Mouse (Mus musculus): ENCODE measurements around the gene Cd82.

The Cd82 gene

GRCm38 (mm10) chr2:93466314-93466713, 3.4 kb upstream of the Cd82 start:
- DNase-seq (ENCODE audit: low spot score in 2 of 2) = no peak

- peak; percentile 98 to 99 for DNase-seq (ENCODE audit: low spot score in 2 of 2)
Measured at GRCm38 (mm10) chr2:93461869-93462714, 848 bp downstream of the Cd82 start.

- no peak for DNase-seq (ENCODE audit: low spot score in 2 of 2)
Measured at GRCm38 (mm10) chr2:93460786-93461469, 2.0 kb downstream of the Cd82 start.

DNA sequence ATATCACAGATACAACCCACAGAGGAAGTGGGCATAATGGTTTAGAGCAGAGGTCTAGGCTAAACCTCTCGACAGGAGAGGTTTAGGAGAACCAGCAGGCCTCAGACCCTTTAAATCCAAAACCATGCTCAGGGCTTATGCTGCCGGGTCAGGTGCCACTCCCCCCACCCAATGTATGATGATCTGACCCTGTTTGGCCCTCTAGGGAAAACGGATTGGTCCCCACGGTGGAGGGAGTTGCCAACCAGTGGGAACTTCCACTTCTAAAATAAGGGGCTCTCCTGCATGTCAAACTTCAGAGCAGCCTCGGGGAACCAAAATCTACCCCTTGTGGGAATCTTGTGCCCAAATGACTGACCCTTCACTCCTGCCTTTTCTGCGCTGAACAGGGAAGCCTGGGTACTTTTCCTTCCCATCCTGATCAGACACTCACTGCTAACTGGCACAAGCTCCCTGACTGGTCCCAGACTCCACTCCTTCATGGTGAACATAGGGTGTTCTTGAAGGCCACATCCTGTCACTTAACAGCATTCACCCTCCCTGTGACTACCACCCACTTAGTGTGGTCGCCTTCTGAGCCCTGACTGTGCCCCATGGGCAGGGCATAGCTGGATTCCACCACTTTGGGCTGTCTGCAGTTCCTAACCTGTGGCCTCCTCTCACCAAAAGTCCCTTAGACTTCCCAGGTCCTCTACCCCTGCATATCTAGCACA, 3.6 kb downstream of the Cd82 start:
- DNase-seq (ENCODE audit: low spot score in 2 of 2) = no peak

- DNase-seq (ENCODE audit: low spot score in 2 of 2) = no peak
Measured at GRCm38 (mm10) chr2:93458332-93459207, 4.4 kb downstream of the Cd82 start.

GRCm38 (mm10) chr2:93457426-93458130, 5.4 kb downstream of the Cd82 start:
- DNase-seq (ENCODE audit: low spot score in 2 of 2) = no peak

DNA sequence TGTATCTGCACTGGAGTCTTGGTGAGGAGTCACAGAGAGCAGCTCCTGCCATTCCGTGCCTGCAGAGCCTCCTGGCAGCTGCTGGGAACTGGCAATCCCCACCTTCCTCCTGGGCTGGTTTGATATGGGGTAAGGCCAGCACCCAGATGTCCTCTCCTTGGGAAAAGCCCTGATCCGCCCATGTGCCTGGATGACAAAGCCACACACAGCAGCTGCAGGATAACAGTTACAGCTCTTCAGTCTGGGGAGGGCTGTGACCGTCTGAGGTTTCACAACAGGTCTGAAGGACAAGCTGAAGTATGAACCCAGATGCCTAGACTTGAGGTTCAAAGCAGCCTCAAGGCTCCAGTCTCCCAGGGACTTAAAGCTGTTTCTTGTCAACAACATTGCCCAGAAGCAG, 6.8 kb downstream of the Cd82 start:
- no peak for DNase-seq (ENCODE audit: low spot score in 2 of 2)

DNA sequence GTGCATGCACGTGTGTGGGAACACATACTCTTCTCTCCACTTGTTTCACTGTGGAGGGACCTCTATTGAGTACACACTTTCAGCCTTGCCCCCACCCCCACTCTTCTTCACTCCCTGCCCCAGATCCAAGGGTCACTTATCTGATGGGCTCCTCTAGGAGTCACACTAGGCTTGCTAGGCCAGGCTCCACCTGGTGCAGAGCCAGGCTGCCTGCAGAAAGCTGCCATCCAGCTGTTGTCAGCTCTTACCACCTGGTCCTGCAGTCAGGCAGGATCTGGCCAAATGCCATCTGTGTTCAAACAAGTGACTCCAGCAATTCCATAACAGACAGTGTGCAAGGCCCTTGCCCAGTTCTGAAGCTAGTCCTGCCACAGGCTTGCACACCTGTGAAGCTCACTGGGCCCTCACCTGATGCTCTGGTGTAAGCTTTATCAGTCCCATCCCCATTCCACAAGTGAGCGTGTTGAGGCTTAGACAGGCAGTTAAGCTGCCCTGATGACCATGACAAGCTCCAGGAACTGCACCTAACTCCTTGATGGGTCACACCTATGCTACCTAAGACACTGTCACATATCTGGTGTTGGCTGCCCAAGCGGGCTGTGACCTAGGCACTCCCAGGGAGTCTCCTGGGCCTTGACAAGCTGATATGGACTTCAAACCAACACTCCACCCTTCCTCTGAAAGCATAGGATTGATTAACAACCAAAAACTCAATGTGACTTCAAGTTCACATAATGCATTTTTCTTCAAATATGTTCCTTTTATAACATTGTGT, 7.9 kb downstream of the Cd82 start:
- DNase-seq (ENCODE audit: low spot score in 2 of 2) = no peak

DNA sequence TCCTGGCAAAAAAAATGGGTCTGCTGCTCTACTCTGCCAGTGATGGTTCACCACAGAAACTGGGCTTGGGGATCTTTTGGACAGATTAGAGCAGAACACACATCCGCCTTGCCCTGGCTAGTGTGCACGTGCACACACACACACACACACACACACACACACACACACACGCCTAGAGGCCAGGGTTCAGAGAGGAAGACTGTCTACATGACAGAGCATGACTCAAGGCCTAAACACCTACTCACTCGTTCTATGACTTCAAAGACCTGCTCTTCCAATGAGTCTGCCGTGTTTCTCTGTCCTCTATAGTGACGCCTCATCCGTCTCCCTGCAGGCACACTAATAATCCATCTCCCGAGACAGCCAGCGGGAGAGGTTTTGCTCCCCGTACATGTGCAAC, 8.6 kb downstream of the Cd82 start:
- DNase-seq (ENCODE audit: low spot score in 2 of 2) = no peak

DNA sequence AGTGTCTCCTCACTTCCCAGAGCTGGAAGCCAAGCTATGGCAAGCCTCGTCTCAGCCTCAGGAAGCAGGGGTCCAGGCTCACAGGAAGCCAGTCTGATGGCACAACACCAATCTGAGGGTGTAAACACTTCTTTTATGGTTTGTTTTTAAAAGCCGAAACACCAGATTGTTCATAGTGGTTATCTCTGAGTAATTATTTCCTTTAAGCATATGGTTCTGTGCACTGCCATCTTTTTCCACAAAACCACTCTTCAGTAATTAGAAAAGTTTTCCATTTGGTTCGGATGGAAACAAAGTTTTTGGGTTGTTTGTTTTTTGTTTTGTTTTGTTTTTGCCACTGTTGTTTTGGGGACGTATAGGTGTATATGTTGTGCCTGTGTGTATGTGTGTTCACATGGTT, 9.9 kb downstream of the Cd82 start:
- no peak for DNase-seq (ENCODE audit: low spot score in 2 of 2)

- no peak for DNase-seq (ENCODE audit: low spot score in 2 of 2)
Measured at GRCm38 (mm10) chr2:93452506-93452905, 10.4 kb downstream of the Cd82 start.

DNA sequence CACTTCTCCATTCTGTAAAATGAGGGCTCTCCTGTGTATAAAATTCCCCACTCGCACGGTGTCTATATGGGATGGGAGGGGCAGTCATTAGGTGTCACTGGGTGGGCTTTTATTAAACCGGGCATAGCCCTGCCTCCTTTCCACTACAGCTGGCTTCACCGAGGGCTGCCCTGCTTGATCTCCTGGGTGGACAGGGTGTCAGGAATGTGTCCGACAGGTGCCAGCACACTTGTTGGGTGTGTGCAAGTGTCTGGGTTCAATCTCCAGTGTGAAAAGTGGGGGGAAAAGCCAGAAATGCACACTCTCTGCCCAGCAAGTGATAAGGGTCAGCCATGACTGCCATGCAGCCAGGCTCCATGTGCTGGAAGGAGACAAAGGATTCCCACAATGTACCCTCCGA, 10.9 kb downstream of the Cd82 start:
- DNase-seq (ENCODE audit: low spot score in 2 of 2) = no peak

DNA sequence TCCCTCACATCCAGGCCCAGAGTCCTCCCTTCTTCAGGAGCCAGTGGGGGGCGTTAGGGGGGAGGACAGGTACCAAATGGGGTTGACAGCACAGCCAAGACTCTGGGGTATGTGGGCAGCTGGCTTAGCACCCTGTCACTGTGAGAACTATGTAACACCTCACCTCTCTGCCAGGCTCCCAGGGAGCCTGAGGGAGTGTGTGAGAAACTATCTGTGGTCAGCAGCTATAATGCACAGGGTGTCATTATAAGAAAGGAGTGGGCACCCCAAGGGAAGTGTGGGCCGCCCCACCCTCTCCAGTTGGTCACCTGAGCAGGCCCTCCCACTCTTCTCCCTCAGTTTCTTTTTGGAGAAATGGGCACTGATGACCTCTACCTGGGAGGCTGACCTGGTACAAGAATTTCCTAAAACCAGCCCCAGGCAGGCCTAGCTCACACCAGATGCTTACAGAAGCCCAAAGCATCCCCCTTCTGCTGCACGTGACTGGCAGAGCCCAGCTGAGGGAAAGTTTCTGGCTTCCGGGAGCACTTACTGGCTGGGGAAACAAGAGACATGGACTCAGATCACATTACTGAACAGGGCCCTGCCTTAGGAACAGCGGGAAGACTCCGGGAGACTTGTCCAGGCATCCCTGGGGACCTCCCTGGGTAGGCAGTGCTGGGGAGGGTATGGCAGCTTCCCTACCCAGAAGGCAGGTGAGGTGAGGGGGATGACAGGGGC, 11.6 kb downstream of the Cd82 start:
- DNase-seq (ENCODE audit: low spot score in 2 of 2) = no peak

DNA sequence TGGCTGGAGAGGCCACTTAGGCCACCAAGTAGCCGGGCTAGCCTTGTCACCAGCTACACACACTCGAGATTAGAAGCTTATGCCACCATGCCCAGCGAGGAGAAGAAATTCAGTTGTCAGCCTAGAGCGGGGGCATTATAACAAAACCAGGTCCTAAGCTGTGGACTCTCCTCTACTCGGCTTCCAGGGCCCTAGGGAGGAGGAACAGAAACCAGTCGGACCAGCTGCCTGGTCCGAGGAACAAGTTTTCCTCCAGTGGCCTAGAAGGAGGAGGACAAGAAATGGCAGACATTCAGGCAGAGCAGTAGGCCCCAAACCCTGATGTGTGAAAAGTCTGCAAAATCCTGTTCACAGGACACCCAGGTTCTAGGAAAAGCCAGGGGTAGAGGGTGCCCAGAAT, 12.2 kb downstream of the Cd82 start:
- DNase-seq (ENCODE audit: low spot score in 2 of 2) = peak; percentile 42 to 52

GRCm38 (mm10) chr2:93449657-93450056, 13.3 kb downstream of the Cd82 start:
- no peak for DNase-seq (ENCODE audit: low spot score in 2 of 2)

DNA sequence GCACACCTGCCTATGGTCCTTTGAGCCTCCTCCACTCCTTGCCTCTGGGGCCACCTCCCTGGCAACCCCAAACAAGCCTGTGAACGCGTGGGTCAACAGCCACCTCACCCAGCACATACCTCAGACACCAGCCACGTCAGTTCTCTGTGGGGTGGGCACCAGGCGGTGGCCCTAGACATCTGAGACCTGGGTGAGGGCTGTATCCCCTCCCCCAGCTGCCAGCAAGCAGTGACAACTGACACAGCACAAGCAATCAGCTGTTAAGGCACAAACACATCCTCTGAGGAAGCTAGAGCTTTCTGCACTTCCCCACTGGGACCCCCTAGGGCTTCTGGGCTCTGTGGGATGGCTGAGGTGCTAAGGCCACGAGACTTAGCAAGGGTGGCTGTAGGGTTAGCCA, 14.2 kb downstream of the Cd82 start:
- DNase-seq (ENCODE audit: low spot score in 2 of 2) = no peak

DNA sequence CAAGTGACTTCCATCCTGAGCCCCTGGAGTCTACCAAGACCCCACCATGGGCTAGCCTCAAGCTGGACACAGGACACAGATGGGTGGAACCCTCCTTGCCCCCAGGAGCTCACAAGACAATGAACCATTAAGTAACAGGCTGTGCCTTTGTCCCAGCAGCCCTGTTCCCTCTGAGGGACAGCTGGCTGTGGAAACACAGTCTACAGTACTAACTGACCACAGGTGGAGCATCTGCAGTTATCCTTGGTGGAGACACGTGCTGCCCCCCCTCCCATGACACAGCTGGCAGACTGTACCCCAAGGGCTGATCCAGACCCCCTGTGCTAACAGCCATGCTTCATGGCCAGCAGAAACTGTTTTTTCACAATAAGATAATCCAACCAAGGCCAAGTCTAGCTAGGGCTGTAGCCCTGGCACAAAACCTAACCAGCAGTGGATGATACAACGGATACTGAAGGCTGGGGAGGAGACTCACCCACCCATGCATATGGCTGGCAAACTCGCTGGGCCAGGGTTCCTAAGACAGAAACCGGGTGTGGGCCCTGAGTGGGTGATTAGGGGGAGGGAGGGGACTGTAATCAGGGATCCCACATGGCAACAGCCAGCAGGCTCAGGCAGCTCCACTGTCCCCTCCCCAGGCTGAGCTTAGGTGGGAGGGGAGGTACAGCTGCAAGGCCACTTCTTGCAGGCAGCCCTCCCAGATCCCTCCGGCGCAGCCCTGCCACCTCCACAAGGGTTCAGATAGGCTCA, 15.3 kb downstream of the Cd82 start:
- DNase-seq (ENCODE audit: low spot score in 2 of 2) = no peak

GRCm38 (mm10) chr2:93446606-93447353, 16.2 kb downstream of the Cd82 start:
- no peak for DNase-seq (ENCODE audit: low spot score in 2 of 2)
